20 mouse cellular contexts compared by ENCODE assay signal in the genomic region with DNA sequence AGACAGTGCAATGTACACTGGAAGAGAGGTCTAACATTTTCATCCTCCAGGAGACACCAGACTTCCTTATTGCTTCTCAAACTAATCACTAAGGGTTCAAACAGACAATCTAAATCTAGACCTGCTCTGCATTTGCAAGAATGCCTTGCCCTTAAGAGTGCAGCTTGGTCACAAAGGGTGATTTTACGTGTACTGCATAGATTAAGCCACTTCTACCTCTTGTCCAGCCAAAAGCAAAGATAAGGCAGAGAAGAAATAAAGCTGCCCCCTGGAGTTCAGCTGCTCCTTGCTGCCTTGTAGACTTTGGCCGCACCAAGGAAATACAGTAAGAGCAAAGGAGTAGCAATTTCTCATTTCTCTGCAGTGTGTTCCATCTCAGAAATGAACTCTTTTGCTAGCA.
DNase-seq lines count a peak whose midpoint lies in the region; ATAC-seq and TF ChIP-seq lines count a peak whose summit lies in the region.
"Had no signal": no experiment of that assay in that cellular context is flagged by ENCODE, and none has a peak within 500 bp of the region (broad histone marks: within the 10 kb centered on the region; RNA-seq: fewer than 3 reads in every experiment).

No protein-coding gene starts in this region.

- H3K9ac ChIP-seq in heart, embryonic 12.5 days: no peak overlapping the region
- no peak overlapping the region for H3K9ac ChIP-seq in kidney, postnatal 0 days (ENCODE audit: low read depth, low read length)
- no peak overlapping the region for H3K9ac ChIP-seq in lung, postnatal 0 days (replicated peaks; ENCODE audit: low read depth)
- H3K9ac ChIP-seq: embryonic facial prominence, embryonic 12.5 days; forebrain, embryonic 15.5 days; heart, embryonic 15.5 days; hindbrain, embryonic 13.5 days had no signal

- DNase-seq in heart, adult 11 months: peak; percentile 28
- DNase-seq in kidney, postnatal 0 days (ENCODE audit: low spot score): no peak
- DNase-seq in kidney, postnatal 4 days: no peak
- no peak for DNase-seq in lung, postnatal 0 days (ENCODE audit: low spot score)
- DNase-seq in lung, postnatal 25 days (ENCODE audit: low spot score): no peak
- no peak for DNase-seq in right cerebral cortex, adult 2 months (ENCODE audit: low spot score in 2 of 2)
- DNase-seq: adrenal gland, postnatal 14 days; B cell, adult 2 months; cerebellum, adult 11-12 months; cerebellum, adult 9-10 months; cerebellum, postnatal 25 days; gastrocnemius, postnatal 36 days; heart, adult 18-20 months; heart, postnatal 14 days had no signal

- peak; percentile 26; the same call in 1 of the 2 replicates for TF ChIP-seq CTCF in kidney, postnatal 0 days (IDR thresholded peaks at IDR 0.05; ENCODE audit: low read depth)
- TF ChIP-seq CTCF in lung, postnatal 0 days (IDR thresholded peaks at IDR 0.05): peak; percentile 25; the same call in 1 of the 2 replicates

- H3K4me3 ChIP-seq in heart, embryonic 12.5 days: no peak overlapping the region
- H3K4me3 ChIP-seq in kidney, postnatal 0 days (replicated peaks; ENCODE audit: low read depth, low read length): no peak overlapping the region
- no peak overlapping the region for H3K4me3 ChIP-seq in lung, postnatal 0 days (ENCODE audit: low read depth, low read length)
- H3K4me3 ChIP-seq: embryonic facial prominence, embryonic 12.5 days; forebrain, embryonic 15.5 days; heart, embryonic 10.5 days; heart, embryonic 15.5 days; hindbrain, embryonic 13.5 days had no signal

- H3K4me1 ChIP-seq in heart, embryonic 12.5 days (replicated peaks): peaks cover 17% of the 10 kb centered on the region
- no peaks in the 10 kb centered on the region for H3K4me1 ChIP-seq in kidney, postnatal 0 days (replicated peaks; ENCODE audit: insufficient read depth, low read length)
- H3K4me1 ChIP-seq in lung, postnatal 0 days (ENCODE audit: insufficient read depth, low read depth, low read length): no peaks in the 10 kb centered on the region

- H3K9me3 ChIP-seq in heart, embryonic 12.5 days (replicated peaks): no peaks in the 10 kb centered on the region
- H3K9me3 ChIP-seq in kidney, postnatal 0 days (replicated peaks; ENCODE audit: low read length): no peaks in the 10 kb centered on the region
- H3K9me3 ChIP-seq in lung, postnatal 0 days (ENCODE audit: low read length): no peaks in the 10 kb centered on the region
- H3K9me3 ChIP-seq: embryonic facial prominence, embryonic 12.5 days; forebrain, embryonic 15.5 days; heart, embryonic 10.5 days; heart, embryonic 15.5 days; hindbrain, embryonic 13.5 days had no signal

- no peak overlapping the region for H3K4me2 ChIP-seq in heart, embryonic 12.5 days
- no peak overlapping the region for H3K4me2 ChIP-seq in kidney, postnatal 0 days (ENCODE audit: low read length)
- H3K4me2 ChIP-seq in lung, postnatal 0 days (replicated peaks; ENCODE audit: low read depth, low read length): no peak overlapping the region
- H3K4me2 ChIP-seq: embryonic facial prominence, embryonic 12.5 days; forebrain, embryonic 15.5 days; heart, embryonic 15.5 days; hindbrain, embryonic 13.5 days had no signal

- ATAC-seq in heart, embryonic 12.5 days (ENCODE audit: insufficient number of reproducible peaks, low FRiP score): no peak
- no peak for ATAC-seq in kidney, postnatal 0 days (replicated peaks; ENCODE audit: low FRiP score, low read depth)
- ATAC-seq in lung, postnatal 0 days: no peak
- ATAC-seq: forebrain, embryonic 15.5 days had no signal

- no peaks in the 10 kb centered on the region for H3K27me3 ChIP-seq in heart, embryonic 12.5 days (replicated peaks)
- no peaks in the 10 kb centered on the region for H3K27me3 ChIP-seq in kidney, postnatal 0 days (ENCODE audit: insufficient read depth, low read length)
- no peaks in the 10 kb centered on the region for H3K27me3 ChIP-seq in lung, postnatal 0 days (replicated peaks; ENCODE audit: insufficient read depth, low read length)
- H3K27me3 ChIP-seq: embryonic facial prominence, embryonic 12.5 days; forebrain, embryonic 15.5 days; heart, embryonic 15.5 days; hindbrain, embryonic 13.5 days had no signal

- no peak for TF ChIP-seq EP300 in lung, postnatal 0 days (IDR thresholded peaks at IDR 0.05)

- H3K36me3 ChIP-seq in heart, embryonic 12.5 days: no peaks in the 10 kb centered on the region
- no peaks in the 10 kb centered on the region for H3K36me3 ChIP-seq in kidney, postnatal 0 days (ENCODE audit: insufficient read depth, low read length)
- H3K36me3 ChIP-seq in lung, postnatal 0 days (ENCODE audit: insufficient read depth, low read length): no peaks in the 10 kb centered on the region
- H3K36me3 ChIP-seq: embryonic facial prominence, embryonic 12.5 days; forebrain, embryonic 15.5 days; heart, embryonic 10.5 days; heart, embryonic 15.5 days; hindbrain, embryonic 13.5 days had no signal

- no peak overlapping the region for H3K27ac ChIP-seq in heart, embryonic 12.5 days (ENCODE audit: poor library complexity, severe bottlenecking)
- H3K27ac ChIP-seq in kidney, postnatal 0 days: no peak overlapping the region
- no peak overlapping the region for H3K27ac ChIP-seq in lung, postnatal 0 days (ENCODE audit: low read length)
- H3K27ac ChIP-seq: embryonic facial prominence, embryonic 12.5 days; forebrain, embryonic 15.5 days; heart, embryonic 10.5 days; heart, embryonic 15.5 days; hindbrain, embryonic 13.5 days had no signal

- 47% methylated on average over 2 of the region's 2 CpGs for WGBS in heart, embryonic 12.5 days
- 69% methylated on average over 2 of the region's 2 CpGs for WGBS in kidney, postnatal 0 days
- 64% methylated on average over 2 of the region's 2 CpGs for WGBS in lung, postnatal 0 days
